Mouse (Mus musculus): ENCODE results near the gene Dmpk.

Gene Dmpk

GRCm38 (mm10) chr7:19075723-19076585 is 7.7 kb upstream of the Dmpk start, which contains the start of gene Dmwd:
TSS of gene Dmwd (plus strand) at chr7:19076227.
- peak; percentile 89 to 94 for DNase-seq (ENCODE audit: low spot score in 2 of 2)

- no peak for DNase-seq (ENCODE audit: low spot score in 2 of 2)
Observed at GRCm38 (mm10) chr7:19076586-19076991, 7.1 kb upstream of the Dmpk start.

GRCm38 (mm10) chr7:19077761-19078160 is 5.9 kb upstream of the Dmpk start:
- DNase-seq (ENCODE audit: low spot score in 2 of 2) = no peak

GRCm38 (mm10) chr7:19078732-19079131 is 4.9 kb upstream of the Dmpk start:
- DNase-seq (ENCODE audit: low spot score in 2 of 2) = no peak

GRCm38 (mm10) chr7:19080451-19080950 is 3.1 kb upstream of the Dmpk start:
- no peak for DNase-seq (ENCODE audit: low spot score in 2 of 2)

GRCm38 (mm10) chr7:19082171-19082570 is 1.5 kb upstream of the Dmpk start:
- DNase-seq (ENCODE audit: low spot score in 2 of 2) = no peak

- no peak for DNase-seq (ENCODE audit: low spot score in 2 of 2)
Observed at GRCm38 (mm10) chr7:19083096-19083495, 553 bp upstream of the Dmpk start.

- no peak for DNase-seq (ENCODE audit: low spot score in 2 of 2)
Observed at GRCm38 (mm10) chr7:19084277-19084771, 675 bp downstream of the Dmpk start.

- DNase-seq (ENCODE audit: low spot score in 2 of 2) = no peak
Observed at GRCm38 (mm10) chr7:19084921-19085473, 1.3 kb downstream of the Dmpk start.

GRCm38 (mm10) chr7:19085495-19085894 is 1.8 kb downstream of the Dmpk start:
- DNase-seq (ENCODE audit: low spot score in 2 of 2) = no peak

- DNase-seq (ENCODE audit: low spot score in 2 of 2) = no peak
Observed at GRCm38 (mm10) chr7:19086042-19086441, 2.4 kb downstream of the Dmpk start.

- no peak for DNase-seq (ENCODE audit: low spot score in 2 of 2)
Observed at GRCm38 (mm10) chr7:19086760-19087159, 3.1 kb downstream of the Dmpk start.

GRCm38 (mm10) chr7:19088813-19089212 is 5.2 kb downstream of the Dmpk start:
- peak in 1 of 2 experiments; percentile 60 for DNase-seq (ENCODE audit: low spot score in 2 of 2)

- DNase-seq (ENCODE audit: low spot score in 2 of 2) = no peak
Observed at GRCm38 (mm10) chr7:19091913-19092312, 8.3 kb downstream of the Dmpk start.

- peak in 1 of 2 experiments; percentile 46 for DNase-seq (ENCODE audit: low spot score in 2 of 2)
Observed at GRCm38 (mm10) chr7:19092381-19093173, 8.9 kb downstream of the Dmpk start.

- peak; percentile 63 to 85 for DNase-seq (ENCODE audit: low spot score in 2 of 2)
Observed at GRCm38 (mm10) chr7:19093174-19093521, 9.5 kb downstream of the Dmpk start.

- DNase-seq (ENCODE audit: low spot score in 2 of 2) = peak; percentile 74 to 83
Observed at GRCm38 (mm10) chr7:19093537-19094385, 10.1 kb downstream of the Dmpk start.

- DNase-seq (ENCODE audit: low spot score in 2 of 2) = peak in 1 of 2 experiments; percentile 44
Observed at GRCm38 (mm10) chr7:19094471-19094825, 10.8 kb downstream of the Dmpk start, which contains the start of gene Six5. TSS of gene Six5 (plus strand) at chr7:19094594.

- DNase-seq (ENCODE audit: low spot score in 2 of 2) = peak in 1 of 2 experiments; percentile 47
Observed at GRCm38 (mm10) chr7:19094826-19095750, 11.4 kb downstream of the Dmpk start.

GRCm38 (mm10) chr7:19095751-19096110 is 12.1 kb downstream of the Dmpk start:
- peak in 1 of 2 experiments; percentile 31 for DNase-seq (ENCODE audit: low spot score in 2 of 2)

Measured in cerebellum, postnatal 4 days (tissue).